Mouse (Mus musculus): Measurements from ENCODE around the gene Tsen2. TPM values are rescaled to one million over a fixed set of nuclear protein-coding genes. Genes with fewer than 3 reads are reported as not detected.

Gene Tsen2
- polyA plus RNA-seq, 1 experiment from 2014 or later, result 29.7 TPM

GRCm38 (mm10) chr6:115626121-115626520, 81.7 kb downstream of the Tsen2 start:
- WGBS, result 96% methylated on average over 5 of the region's 5 CpGs

More at GRCm38 (mm10) chr6:115626121-115626520, 81.7 kb downstream of the Tsen2 start:
- DNase-seq (ENCODE audit: low spot score) (no peak), ATAC-seq (ENCODE audit: low FRiP score) (no peak)
- Histone ChIP-seq H3K9me3 (ENCODE audit: control insufficient read depth, low read length) (no peaks in the 10 kb centered on the region), H3K4me3 (ENCODE audit: low read depth, low read length) (no peak overlapping the region), H3K9ac (ENCODE audit: low read depth, low read length) (no peak overlapping the region), H3K4me1 (replicated peaks; ENCODE audit: control insufficient read depth, insufficient read depth, low read length) (no peaks in the 10 kb centered on the region), H3K4me2 (replicated peaks; ENCODE audit: low read depth, low read length) (no peak overlapping the region), H3K27ac (ENCODE audit: low read depth, low read length) (no peak overlapping the region), H3K36me3 (ENCODE audit: control insufficient read depth, insufficient read depth, low read length) (peaks cover 10% of the 10 kb centered on the region; the same call in 1 of the 2 replicates), H3K27me3 (ENCODE audit: control insufficient read depth, insufficient read depth, low read length) (no peaks in the 10 kb centered on the region)

Other genes with a start within 250 kb of the Tsen2 start
- gene Pparg, start 183.7 kb upstream of the Tsen2 start, polyA plus RNA-seq (2014; fragmentation: Nextera tagmentation; extraction: Ambion mirVana), result 0.08 and 0.37 TPM in 2 replicates
- gene Mkrn2os, start 47.9 kb downstream of the Tsen2 start, polyA plus RNA-seq (2014; fragmentation: Nextera tagmentation; extraction: Ambion mirVana), result 0.11 and 0.18 TPM in 2 replicates
- gene Mkrn2, start 57.2 kb downstream of the Tsen2 start, polyA plus RNA-seq (2014; fragmentation: Nextera tagmentation; extraction: Ambion mirVana), result 19.6 and 28.6 TPM in 2 replicates
- gene Raf1, start 132.0 kb downstream of the Tsen2 start, polyA plus RNA-seq (2014; fragmentation: Nextera tagmentation; extraction: Ambion mirVana), result 148 and 157 TPM in 2 replicates
- gene Tmem40, start 217.7 kb downstream of the Tsen2 start, polyA plus RNA-seq (2014; fragmentation: Nextera tagmentation; extraction: Ambion mirVana), result 1.9 and 2.1 TPM in 2 replicates
- gene Cand2, start 229.9 kb downstream of the Tsen2 start, polyA plus RNA-seq (2014; fragmentation: Nextera tagmentation; extraction: Ambion mirVana), result 20.2 and 23.3 TPM in 2 replicates